In genomic region chr2:30414681-30415080, GRCm38 (mm10) we compare ENCODE assay signal across 8 mouse cellular contexts. TPM values are rescaled to one million over a fixed set of nuclear protein-coding genes. Genes with fewer than 3 reads are reported as not detected.
DNase-seq lines count a peak whose midpoint lies in the region; ATAC-seq and TF ChIP-seq lines count a peak whose summit lies in the region.

No protein-coding gene starts in this region.

- in situ Hi-C loops in ES-E14 (cut with MboI; ENCODE audit: low sequenced_read_pairs in 2 of 2, unreplicated experiment in 2 of 2): no loop called here

- peaks cover 25% of the 10 kb centered on the region for H3K4me1 ChIP-seq in heart, embryonic 11.5 days (ENCODE audit: control insufficient read depth, insufficient read depth, low read length)
- H3K4me1 ChIP-seq in ES-E14 (ENCODE audit: control insufficient read depth in 2 of 2, insufficient read depth in 2 of 2, low read length in 2 of 2, poor library complexity in 1 of 2): peaks cover 0 to 10% of the 10 kb centered on the region in 2 experiments; a peak in 3 of 4 replicates
- peaks cover 43% of the 10 kb centered on the region for H3K4me1 ChIP-seq in forebrain, embryonic 16.5 days (replicated peaks; ENCODE audit: control insufficient read depth, insufficient read depth, low read length)
- peaks cover 47% of the 10 kb centered on the region for H3K4me1 ChIP-seq in liver, postnatal 0 days (ENCODE audit: insufficient read depth)

- 49% methylated on average over 5 of the region's 5 CpGs for WGBS in heart, embryonic 11.5 days (ENCODE audit: insufficient replicate concordance)
- WGBS in forebrain, embryonic 16.5 days: 44% methylated on average over 5 of the region's 5 CpGs
- 52% methylated on average over 5 of the region's 5 CpGs for WGBS in liver, postnatal 0 days (ENCODE audit: insufficient replicate concordance)

- TF ChIP-seq EP300 in liver, postnatal 0 days (IDR thresholded peaks at IDR 0.05; ENCODE audit: low read depth): no peak

- H3K4me3 ChIP-seq in heart, embryonic 11.5 days (ENCODE audit: low read depth, low read length): peak overlapping the region; percentile 93
- H3K4me3 ChIP-seq in ES-E14 (ENCODE audit: insufficient read depth in 1 of 2, low read depth in 1 of 2, low read length in 2 of 2, poor library complexity in 1 of 2, severe bottlenecking in 1 of 2): peak overlapping the region; percentile 72 to 76
- peak overlapping the region; percentile 98 for H3K4me3 ChIP-seq in forebrain, embryonic 16.5 days (replicated peaks; ENCODE audit: low read length)
- peak overlapping the region; percentile 98 for H3K4me3 ChIP-seq in liver, postnatal 0 days (ENCODE audit: low read depth, low read length)

- DNase-seq in heart, postnatal 14 days: no peak
- no peak for DNase-seq in ES-E14 (ENCODE audit: low read depth, low spot score)
- no peak for DNase-seq in liver, postnatal 0 days
- DNase-seq in urinary bladder, adult 18-20 months (ENCODE audit: low spot score in 2 of 2): no peak
- DNase-seq in adrenal gland, adult 2 months: no peak
- no peak for DNase-seq in thymus, postnatal 36 days

- no peak for ATAC-seq in heart, embryonic 11.5 days (replicated peaks; ENCODE audit: insufficient number of reproducible peaks, low FRiP score, low TSS enrichment)
- ATAC-seq in forebrain, embryonic 16.5 days: no peak
- ATAC-seq in liver, postnatal 0 days: no peak

- H3K9me3 ChIP-seq in heart, embryonic 11.5 days (replicated peaks; ENCODE audit: control insufficient read depth, low read length): no peaks in the 10 kb centered on the region
- no peaks in the 10 kb centered on the region for H3K9me3 ChIP-seq in ES-E14 (ENCODE audit: control insufficient read depth, insufficient read depth, low read depth, low read length)
- no peaks in the 10 kb centered on the region for H3K9me3 ChIP-seq in forebrain, embryonic 16.5 days (ENCODE audit: control insufficient read depth, low read length)
- H3K9me3 ChIP-seq in liver, postnatal 0 days (ENCODE audit: low read length): no peaks in the 10 kb centered on the region

- H3K4me2 ChIP-seq in heart, embryonic 11.5 days: peak overlapping the region; percentile 90
- peak overlapping the region; percentile 83 for H3K4me2 ChIP-seq in forebrain, embryonic 16.5 days (ENCODE audit: low read length)
- H3K4me2 ChIP-seq in liver, postnatal 0 days (ENCODE audit: low read depth, low read length): peak overlapping the region; percentile 88

- H3K9ac ChIP-seq in heart, embryonic 11.5 days (ENCODE audit: low read depth, low read length): peak overlapping the region; percentile 99
- H3K9ac ChIP-seq in ES-E14 (ENCODE audit: insufficient read depth, low read depth, low read length, poor library complexity, severe bottlenecking): peak overlapping the region; percentile 39; the same call in 1 of the 2 replicates
- H3K9ac ChIP-seq in forebrain, embryonic 16.5 days (replicated peaks; ENCODE audit: low read depth, low read length): peak overlapping the region; percentile 88
- peak overlapping the region; percentile 98 for H3K9ac ChIP-seq in liver, postnatal 0 days (replicated peaks)

- peaks cover 7% of the 10 kb centered on the region; the same call in 1 of the 2 replicates for H3K36me3 ChIP-seq in heart, embryonic 11.5 days (ENCODE audit: control insufficient read depth, insufficient read depth, low read length)
- H3K36me3 ChIP-seq in ES-E14 (ENCODE audit: control insufficient read depth, insufficient read depth, low read length, poor library complexity, severe bottlenecking): peaks cover 3% of the 10 kb centered on the region; the same call in 1 of the 2 replicates
- H3K36me3 ChIP-seq in forebrain, embryonic 16.5 days (ENCODE audit: control insufficient read depth, insufficient read depth): no peaks in the 10 kb centered on the region
- peaks cover 27% of the 10 kb centered on the region for H3K36me3 ChIP-seq in liver, postnatal 0 days (replicated peaks; ENCODE audit: insufficient read depth, low read length)

- intact Hi-C loops in heart, postnatal 14 days (cut with DNase I): no loop called here

- no peak for TF ChIP-seq CTCF in liver, postnatal 0 days (IDR thresholded peaks at IDR 0.05; ENCODE audit: low read depth)

- no peaks in the 10 kb centered on the region for H3K27me3 ChIP-seq in heart, embryonic 11.5 days (ENCODE audit: control insufficient read depth, insufficient read depth, low read length)
- H3K27me3 ChIP-seq in forebrain, embryonic 16.5 days (replicated peaks; ENCODE audit: control insufficient read depth, insufficient read depth, low read length): no peaks in the 10 kb centered on the region
- no peaks in the 10 kb centered on the region for H3K27me3 ChIP-seq in liver, postnatal 0 days (ENCODE audit: insufficient read depth, low read length)

- no peak overlapping the region for H3K27ac ChIP-seq in heart, embryonic 11.5 days (ENCODE audit: low read depth, low read length)
- no peak overlapping the region for H3K27ac ChIP-seq in ES-E14 (ENCODE audit: insufficient read depth, low read depth, low read length, poor library complexity, severe bottlenecking)
- H3K27ac ChIP-seq in forebrain, embryonic 16.5 days (ENCODE audit: low read length): no peak overlapping the region
- H3K27ac ChIP-seq in liver, postnatal 0 days (ENCODE audit: low read depth): peak overlapping the region; percentile 98

TF ChIP-seq in ES-E14, 5 proteins besides CTCF, POLR2A, EP300 and RAD21:
- no peak for TF ChIP-seq HCFC1 (IDR thresholded peaks at IDR 0.05; ENCODE audit: borderline replicate concordance, insufficient read depth, low read length)
- no peak for TF ChIP-seq MAFK (IDR thresholded peaks at IDR 0.05; ENCODE audit: insufficient read depth, low read depth, low read length)
- TF ChIP-seq CHD2 (IDR thresholded peaks at IDR 0.05; ENCODE audit: low read depth, low read length): no peak
- no peak for TF ChIP-seq ZC3H11A (IDR thresholded peaks at IDR 0.05; ENCODE audit: borderline replicate concordance, low read depth, low read length)
- TF ChIP-seq ZNF384 (IDR thresholded peaks at IDR 0.05; ENCODE audit: low read depth, low read length): no peak
TF ChIP-seq in ES-E14: peak in this region for 0.

RNA-seq across cellular contexts. Expression of gene Crat, which starts 0.9 kb away (rescaled TPM):
- 61.5 and 66.0 TPM in 2 replicates for polyA plus RNA-seq in heart, embryonic 11.5 days (2014; fragmentation: Nextera tagmentation; extraction: Ambion mirVana)
- 100 to 1,000 TPM; 441 to 477 TPM for total RNA-seq in heart, postnatal 14 days (2021)
- 5.3 and 5.8 TPM in 2 replicates for total RNA-seq in ES-E14 (2012; rRNA removed)
- polyA plus RNA-seq in forebrain, embryonic 16.5 days (2015; fragmentation: Nextera tagmentation; extraction: Ambion mirVana): 21.3 and 21.4 TPM in 2 replicates
- 57.5 and 64.3 TPM in 2 replicates for polyA plus RNA-seq in liver, postnatal 0 days (2015; fragmentation: Nextera tagmentation; extraction: Ambion mirVana)
- 100 to 1,000 TPM; 216 to 274 TPM for total RNA-seq in adrenal gland, adult 2 months (2021)
- 326 and 448 TPM in 2 replicates for polyA plus RNA-seq in adrenal gland, adult 2 months (2012; rRNA removed)

RNA-seq across cellular contexts. Expression of gene Ptpa, which starts 1.2 kb away (rescaled TPM):
- 50.3 and 63.5 TPM in 2 replicates for polyA plus RNA-seq in heart, embryonic 11.5 days (2014; fragmentation: Nextera tagmentation; extraction: Ambion mirVana)
- 100 to 1,000 TPM in 1 of 2 experiments, 10 to 100 TPM in 1; 99.1 to 109 TPM for total RNA-seq in heart, postnatal 14 days (2021)
- 97.9 and 103 TPM in 2 replicates for total RNA-seq in ES-E14 (2012; rRNA removed)
- polyA plus RNA-seq in forebrain, embryonic 16.5 days (2015; fragmentation: Nextera tagmentation; extraction: Ambion mirVana): 146 and 163 TPM in 2 replicates
- 65.6 and 76.8 TPM in 2 replicates for polyA plus RNA-seq in liver, postnatal 0 days (2015; fragmentation: Nextera tagmentation; extraction: Ambion mirVana)
- total RNA-seq in adrenal gland, adult 2 months (2021): 100 to 1,000 TPM; 124 to 147 TPM
- polyA plus RNA-seq in adrenal gland, adult 2 months (2012; rRNA removed): 235 and 242 TPM in 2 replicates

RNA-seq across cellular contexts. Expression of gene Dolpp1, which starts 22.6 kb away (rescaled TPM):
- polyA plus RNA-seq in heart, embryonic 11.5 days (2014; fragmentation: Nextera tagmentation; extraction: Ambion mirVana): 19.5 and 21.3 TPM in 2 replicates
- total RNA-seq in heart, postnatal 14 days (2021): 10 to 100 TPM; 11.4 to 12.1 TPM
- total RNA-seq in ES-E14 (2012; rRNA removed): 55.6 and 87.0 TPM in 2 replicates
- polyA plus RNA-seq in forebrain, embryonic 16.5 days (2015; fragmentation: Nextera tagmentation; extraction: Ambion mirVana): 59.3 and 66.5 TPM in 2 replicates
- 12.0 and 12.2 TPM in 2 replicates for polyA plus RNA-seq in liver, postnatal 0 days (2015; fragmentation: Nextera tagmentation; extraction: Ambion mirVana)
- total RNA-seq in adrenal gland, adult 2 months (2021): 10 to 100 TPM; 16.5 to 21.9 TPM
- 70.6 and 82.0 TPM in 2 replicates for polyA plus RNA-seq in adrenal gland, adult 2 months (2012; rRNA removed)

RNA-seq across cellular contexts. Expression of gene Miga2, which starts 50.6 kb away (rescaled TPM):
- polyA plus RNA-seq in heart, embryonic 11.5 days (2014; fragmentation: Nextera tagmentation; extraction: Ambion mirVana): 22.2 and 22.9 TPM in 2 replicates
- total RNA-seq in heart, postnatal 14 days (2021): 10 to 100 TPM; 74.7 to 80.0 TPM
- total RNA-seq in ES-E14 (2012; rRNA removed): 46.0 and 57.4 TPM in 2 replicates
- polyA plus RNA-seq in forebrain, embryonic 16.5 days (2015; fragmentation: Nextera tagmentation; extraction: Ambion mirVana): 29.7 and 35.6 TPM in 2 replicates
- 7.6 and 8.2 TPM in 2 replicates for polyA plus RNA-seq in liver, postnatal 0 days (2015; fragmentation: Nextera tagmentation; extraction: Ambion mirVana)
- 100 to 1,000 TPM in 1 of 2 experiments, 10 to 100 TPM in 1; 71.7 to 111 TPM for total RNA-seq in adrenal gland, adult 2 months (2021)
- 55.8 and 68.1 TPM in 2 replicates for polyA plus RNA-seq in adrenal gland, adult 2 months (2012; rRNA removed)

RNA-seq across cellular contexts. Expression of gene Sh3glb2, which starts 55.5 kb away (rescaled TPM):
- polyA plus RNA-seq in heart, embryonic 11.5 days (2014; fragmentation: Nextera tagmentation; extraction: Ambion mirVana): 78.8 and 80.2 TPM in 2 replicates
- 10 to 100 TPM; 50.6 to 56.2 TPM for total RNA-seq in heart, postnatal 14 days (2021)
- total RNA-seq in ES-E14 (2012; rRNA removed): 64.8 and 90.3 TPM in 2 replicates
- polyA plus RNA-seq in forebrain, embryonic 16.5 days (2015; fragmentation: Nextera tagmentation; extraction: Ambion mirVana): 159 and 203 TPM in 2 replicates
- 13.9 and 14.4 TPM in 2 replicates for polyA plus RNA-seq in liver, postnatal 0 days (2015; fragmentation: Nextera tagmentation; extraction: Ambion mirVana)
- 10 to 100 TPM; 74.8 to 80.1 TPM for total RNA-seq in adrenal gland, adult 2 months (2021)
- polyA plus RNA-seq in adrenal gland, adult 2 months (2012; rRNA removed): 270 and 325 TPM in 2 replicates

Comparison
In these comparisons a context has a peak if more than half of its experiments do, and no peak if none do; other contexts are left out.
1. H3K9ac ChIP-seq: peak in every context shown above with its lines; median percentile 99 in heart, embryonic 11.5 days; 98 in liver, postnatal 0 days; 88 in forebrain, embryonic 16.5 days; 39 in ES-E14.